Mouse (Mus musculus): ENCODE measurements at regions not wholly inside any gene's neighbourhood (a gene's known extent, or its start where the extent isn't known, plus 50 kb on each side); places are given as distances from the start of the nearest gene placed in this dataset.
A peak's percentile ranks its signal among the peaks of the same experiment; 100 is the strongest.

- H3K4me1 ChIP-seq (replicated peaks; ENCODE audit: control insufficient read depth, insufficient read depth): no peaks in the 10 kb centered on the region
- no peaks in the 10 kb centered on the region for H3K36me3 ChIP-seq (ENCODE audit: control insufficient read depth, insufficient read depth, low read length)
- H3K4me3 ChIP-seq (ENCODE audit: low read depth, low read length): no peak overlapping the region
- H3K4me2 ChIP-seq (replicated peaks; ENCODE audit: low read depth): no peak overlapping the region
- ATAC-seq (ENCODE audit: low FRiP score, low TSS enrichment) (no peak), DNase-seq (ENCODE audit: low spot score) (no peak)
- no peak overlapping the region for H3K9ac ChIP-seq (ENCODE audit: low read length)
- H3K27me3 ChIP-seq (ENCODE audit: control insufficient read depth, insufficient read depth, low read length): no peaks in the 10 kb centered on the region
- no peak overlapping the region for H3K27ac ChIP-seq (replicated peaks)
- no peak for TF ChIP-seq EP300 (optimal IDR thresholded peaks at IDR 0.05)
- TF ChIP-seq CTCF (IDR thresholded peaks at IDR 0.05; ENCODE audit: low read depth): no peak
- WGBS: 67% methylated on average over 9 of the region's 9 CpGs
- no peaks in the 10 kb centered on the region for H3K9me3 ChIP-seq (ENCODE audit: control insufficient read depth, low read length)
These were observed 419.9 kb upstream of the Mctp2 start for GRCm38 (mm10) chr7:72726214-72726854.

GRCm38 (mm10) chr7:72737792-72738191 lies 431.4 kb upstream of the Mctp2 start:
- DNase-seq (ENCODE audit: low spot score): no peak
- Histone ChIP-seq H3K36me3 (ENCODE audit: control insufficient read depth, insufficient read depth, low read length) (no peaks in the 10 kb centered on the region), H3K27ac (replicated peaks) (no peak overlapping the region), H3K4me2 (replicated peaks; ENCODE audit: low read depth) (no peak overlapping the region), H3K27me3 (ENCODE audit: control insufficient read depth, insufficient read depth, low read length) (no peaks in the 10 kb centered on the region), H3K9me3 (ENCODE audit: control insufficient read depth, low read length) (no peaks in the 10 kb centered on the region), H3K4me3 (ENCODE audit: low read depth, low read length) (no peak overlapping the region), H3K9ac (ENCODE audit: low read length) (no peak overlapping the region), H3K4me1 (replicated peaks; ENCODE audit: control insufficient read depth, insufficient read depth) (no peaks in the 10 kb centered on the region)
- WGBS: 60% methylated on average over 8 of the region's 8 CpGs
- no peak for ATAC-seq (ENCODE audit: low FRiP score, low TSS enrichment)
- TF ChIP-seq CTCF (IDR thresholded peaks at IDR 0.05; ENCODE audit: low read depth) (no peak), EP300 (optimal IDR thresholded peaks at IDR 0.05) (no peak)

- WGBS: 48% methylated on average over 13 of the region's 13 CpGs
- no peaks in the 10 kb centered on the region for H3K36me3 ChIP-seq (ENCODE audit: control insufficient read depth, insufficient read depth, low read length)
- H3K4me1 ChIP-seq (replicated peaks; ENCODE audit: control insufficient read depth, insufficient read depth): no peaks in the 10 kb centered on the region
- H3K27ac ChIP-seq (replicated peaks): no peak overlapping the region
- no peak for TF ChIP-seq EP300 (optimal IDR thresholded peaks at IDR 0.05)
- TF ChIP-seq CTCF (IDR thresholded peaks at IDR 0.05; ENCODE audit: low read depth): no peak
- no peak overlapping the region for H3K4me2 ChIP-seq (replicated peaks; ENCODE audit: low read depth)
- ATAC-seq (ENCODE audit: low FRiP score, low TSS enrichment) (no peak), DNase-seq (ENCODE audit: low spot score) (no peak)
- no peaks in the 10 kb centered on the region for H3K9me3 ChIP-seq (ENCODE audit: control insufficient read depth, low read length)
- H3K9ac ChIP-seq (ENCODE audit: low read length): no peak overlapping the region
- H3K4me3 ChIP-seq (ENCODE audit: low read depth, low read length): no peak overlapping the region
- H3K27me3 ChIP-seq (ENCODE audit: control insufficient read depth, insufficient read depth, low read length): no peaks in the 10 kb centered on the region
These were observed 432.0 kb upstream of the Mctp2 start for GRCm38 (mm10) chr7:72738324-72738944.

- H3K4me2 ChIP-seq (replicated peaks; ENCODE audit: low read depth): no peak overlapping the region
- no peaks in the 10 kb centered on the region for H3K36me3 ChIP-seq (ENCODE audit: control insufficient read depth, insufficient read depth, low read length)
- H3K4me1 ChIP-seq (replicated peaks; ENCODE audit: control insufficient read depth, insufficient read depth): no peaks in the 10 kb centered on the region
- no peak overlapping the region for H3K4me3 ChIP-seq (ENCODE audit: low read depth, low read length)
- no peak for DNase-seq (ENCODE audit: low spot score)
- H3K9ac ChIP-seq (ENCODE audit: low read length): no peak overlapping the region
- TF ChIP-seq EP300 (optimal IDR thresholded peaks at IDR 0.05): no peak
- TF ChIP-seq CTCF (IDR thresholded peaks at IDR 0.05; ENCODE audit: low read depth): no peak
- ATAC-seq (ENCODE audit: low FRiP score, low TSS enrichment): no peak
- no peak overlapping the region for H3K27ac ChIP-seq (replicated peaks)
- H3K9me3 ChIP-seq (ENCODE audit: control insufficient read depth, low read length): no peaks in the 10 kb centered on the region
- 64% methylated on average over 2 of the region's 2 CpGs for WGBS
- no peaks in the 10 kb centered on the region for H3K27me3 ChIP-seq (ENCODE audit: control insufficient read depth, insufficient read depth, low read length)
These were observed 436.0 kb upstream of the Mctp2 start for GRCm38 (mm10) chr7:72742376-72742775.

GRCm38 (mm10) chr7:72751501-72751917 lies 445.1 kb upstream of the Mctp2 start:
- Histone ChIP-seq H3K4me2 (replicated peaks; ENCODE audit: low read depth) (no peak overlapping the region), H3K27ac (replicated peaks) (no peak overlapping the region), H3K36me3 (ENCODE audit: control insufficient read depth, insufficient read depth, low read length) (no peaks in the 10 kb centered on the region), H3K9me3 (ENCODE audit: control insufficient read depth, low read length) (no peaks in the 10 kb centered on the region), H3K27me3 (ENCODE audit: control insufficient read depth, insufficient read depth, low read length) (no peaks in the 10 kb centered on the region), H3K4me1 (replicated peaks; ENCODE audit: control insufficient read depth, insufficient read depth) (no peaks in the 10 kb centered on the region), H3K9ac (ENCODE audit: low read length) (no peak overlapping the region), H3K4me3 (ENCODE audit: low read depth, low read length) (no peak overlapping the region)
- TF ChIP-seq CTCF (IDR thresholded peaks at IDR 0.05; ENCODE audit: low read depth): no peak
- no peak for TF ChIP-seq EP300 (optimal IDR thresholded peaks at IDR 0.05)
- DNase-seq (ENCODE audit: low spot score) (no peak), ATAC-seq (ENCODE audit: low FRiP score, low TSS enrichment) (no peak)
- WGBS: 57% methylated on average over 10 of the region's 10 CpGs

- no peaks in the 10 kb centered on the region for H3K36me3 ChIP-seq (ENCODE audit: control insufficient read depth, insufficient read depth, low read length)
- no peaks in the 10 kb centered on the region for H3K27me3 ChIP-seq (ENCODE audit: control insufficient read depth, insufficient read depth, low read length)
- no peak overlapping the region for H3K4me3 ChIP-seq (ENCODE audit: low read depth, low read length)
- no peak overlapping the region for H3K27ac ChIP-seq (replicated peaks)
- ATAC-seq (ENCODE audit: low FRiP score, low TSS enrichment) (no peak), DNase-seq (ENCODE audit: low spot score) (no peak)
- no peaks in the 10 kb centered on the region for H3K9me3 ChIP-seq (ENCODE audit: control insufficient read depth, low read length)
- TF ChIP-seq EP300 (optimal IDR thresholded peaks at IDR 0.05): peak; percentile 16
- TF ChIP-seq CTCF (IDR thresholded peaks at IDR 0.05; ENCODE audit: low read depth): no peak
- no peak overlapping the region for H3K4me2 ChIP-seq (replicated peaks; ENCODE audit: low read depth)
- H3K4me1 ChIP-seq (replicated peaks; ENCODE audit: control insufficient read depth, insufficient read depth): no peaks in the 10 kb centered on the region
- H3K9ac ChIP-seq (ENCODE audit: low read length): no peak overlapping the region
- WGBS: 29% methylated on average over 3 of the region's 3 CpGs
These were observed 446.7 kb upstream of the Mctp2 start for GRCm38 (mm10) chr7:72753053-72753559.
